Mouse (Mus musculus): ENCODE data around the gene Ugt1a5. TPM values are rescaled to one million over a fixed set of nuclear protein-coding genes. Genes with fewer than 3 reads are reported as not detected.

Ugt1a5 gene
- polyA plus RNA-seq, 1 experiment from 2014 or later, result not detected

- Histone ChIP-seq H3K4me3 (ENCODE audit: low read depth, low read length) (no peak overlapping the region), H3K4me2 (no peak overlapping the region), H3K9ac (ENCODE audit: low read depth, low read length) (no peak overlapping the region), H3K27ac (ENCODE audit: low read depth, low read length) (no peak overlapping the region), H3K36me3 (ENCODE audit: control insufficient read depth, insufficient read depth, low read length) (no peaks in the 10 kb centered on the region), H3K4me1 (replicated peaks; ENCODE audit: control insufficient read depth, insufficient read depth, low read length) (no peaks in the 10 kb centered on the region), H3K27me3 (replicated peaks; ENCODE audit: control insufficient read depth, insufficient read depth, low read length) (no peaks in the 10 kb centered on the region), H3K9me3 (ENCODE audit: control insufficient read depth, low read length) (peaks cover 93% of the 10 kb centered on the region)
- no peak for DNase-seq (ENCODE audit: low spot score)
- WGBS, result 67% methylated on average over 4 of the region's 4 CpGs
- ATAC-seq (replicated peaks; ENCODE audit: low FRiP score), result no peak
Measured at GRCm38 (mm10) chr1:88248658-88249057, 82.8 kb downstream of the Ugt1a5 start.

GRCm38 (mm10) chr1:88249596-88249995, 83.8 kb downstream of the Ugt1a5 start:
- DNase-seq (ENCODE audit: low spot score), result no peak
- ATAC-seq (replicated peaks; ENCODE audit: low FRiP score), result no peak
- no peaks in the 10 kb centered on the region for H3K4me1 ChIP-seq (replicated peaks; ENCODE audit: control insufficient read depth, insufficient read depth, low read length)
- no peak overlapping the region for H3K9ac ChIP-seq (ENCODE audit: low read depth, low read length)
- H3K36me3 ChIP-seq (ENCODE audit: control insufficient read depth, insufficient read depth, low read length), result no peaks in the 10 kb centered on the region
- no peaks in the 10 kb centered on the region for H3K27me3 ChIP-seq (replicated peaks; ENCODE audit: control insufficient read depth, insufficient read depth, low read length)
- H3K9me3 ChIP-seq (ENCODE audit: control insufficient read depth, low read length), result peaks cover 86% of the 10 kb centered on the region
- WGBS, result 77% methylated on average over 7 of the region's 7 CpGs
- H3K4me3 ChIP-seq (ENCODE audit: low read depth, low read length), result no peak overlapping the region
- no peak overlapping the region for H3K4me2 ChIP-seq
- no peak overlapping the region for H3K27ac ChIP-seq (ENCODE audit: low read depth, low read length)

GRCm38 (mm10) chr1:88250023-88250422, 84.2 kb downstream of the Ugt1a5 start:
- Histone ChIP-seq H3K27ac (ENCODE audit: low read depth, low read length) (no peak overlapping the region), H3K9me3 (ENCODE audit: control insufficient read depth, low read length) (peaks cover 86% of the 10 kb centered on the region), H3K9ac (ENCODE audit: low read depth, low read length) (no peak overlapping the region), H3K4me2 (no peak overlapping the region), H3K27me3 (replicated peaks; ENCODE audit: control insufficient read depth, insufficient read depth, low read length) (no peaks in the 10 kb centered on the region), H3K4me1 (replicated peaks; ENCODE audit: control insufficient read depth, insufficient read depth, low read length) (no peaks in the 10 kb centered on the region), H3K4me3 (ENCODE audit: low read depth, low read length) (no peak overlapping the region), H3K36me3 (ENCODE audit: control insufficient read depth, insufficient read depth, low read length) (no peaks in the 10 kb centered on the region)
- ATAC-seq (replicated peaks; ENCODE audit: low FRiP score) (no peak), DNase-seq (ENCODE audit: low spot score) (no peak)
- WGBS, result 77% methylated on average over 5 of the region's 5 CpGs

- no peak overlapping the region for H3K9ac ChIP-seq (ENCODE audit: low read depth, low read length)
- ATAC-seq (replicated peaks; ENCODE audit: low FRiP score) (no peak), DNase-seq (ENCODE audit: low spot score) (no peak)
- no peaks in the 10 kb centered on the region for H3K4me1 ChIP-seq (replicated peaks; ENCODE audit: control insufficient read depth, insufficient read depth, low read length)
- peaks cover 80% of the 10 kb centered on the region for H3K9me3 ChIP-seq (ENCODE audit: control insufficient read depth, low read length)
- no peak overlapping the region for H3K4me3 ChIP-seq (ENCODE audit: low read depth, low read length)
- H3K27me3 ChIP-seq (replicated peaks; ENCODE audit: control insufficient read depth, insufficient read depth, low read length), result no peaks in the 10 kb centered on the region
- 69% methylated on average over 8 of the region's 8 CpGs for WGBS
- no peaks in the 10 kb centered on the region for H3K36me3 ChIP-seq (ENCODE audit: control insufficient read depth, insufficient read depth, low read length)
- H3K4me2 ChIP-seq, result no peak overlapping the region
- no peak overlapping the region for H3K27ac ChIP-seq (ENCODE audit: low read depth, low read length)
Measured at GRCm38 (mm10) chr1:88253106-88253505, 87.3 kb downstream of the Ugt1a5 start.

GRCm38 (mm10) chr1:88253540-88253939, 87.7 kb downstream of the Ugt1a5 start:
- H3K9ac ChIP-seq (ENCODE audit: low read depth, low read length), result no peak overlapping the region
- 69% methylated on average over 6 of the region's 6 CpGs for WGBS
- H3K4me1 ChIP-seq (replicated peaks; ENCODE audit: control insufficient read depth, insufficient read depth, low read length), result no peaks in the 10 kb centered on the region
- ATAC-seq (replicated peaks; ENCODE audit: low FRiP score), result no peak
- H3K4me2 ChIP-seq, result no peak overlapping the region
- H3K27ac ChIP-seq (ENCODE audit: low read depth, low read length), result no peak overlapping the region
- H3K27me3 ChIP-seq (replicated peaks; ENCODE audit: control insufficient read depth, insufficient read depth, low read length), result no peaks in the 10 kb centered on the region
- H3K36me3 ChIP-seq (ENCODE audit: control insufficient read depth, insufficient read depth, low read length), result no peaks in the 10 kb centered on the region
- H3K4me3 ChIP-seq (ENCODE audit: low read depth, low read length), result no peak overlapping the region
- no peak for DNase-seq (ENCODE audit: low spot score)
- peaks cover 76% of the 10 kb centered on the region for H3K9me3 ChIP-seq (ENCODE audit: control insufficient read depth, low read length)

GRCm38 (mm10) chr1:88254793-88255465, 89.1 kb downstream of the Ugt1a5 start:
- Histone ChIP-seq H3K36me3 (ENCODE audit: control insufficient read depth, insufficient read depth, low read length) (no peaks in the 10 kb centered on the region), H3K9me3 (ENCODE audit: control insufficient read depth, low read length) (peaks cover 62% of the 10 kb centered on the region), H3K9ac (ENCODE audit: low read depth, low read length) (no peak overlapping the region), H3K4me1 (replicated peaks; ENCODE audit: control insufficient read depth, insufficient read depth, low read length) (peaks cover 8% of the 10 kb centered on the region), H3K4me3 (ENCODE audit: low read depth, low read length) (no peak overlapping the region), H3K27ac (ENCODE audit: low read depth, low read length) (no peak overlapping the region), H3K4me2 (no peak overlapping the region), H3K27me3 (replicated peaks; ENCODE audit: control insufficient read depth, insufficient read depth, low read length) (no peaks in the 10 kb centered on the region)
- no peak for DNase-seq (ENCODE audit: low spot score)
- ATAC-seq (replicated peaks; ENCODE audit: low FRiP score), result no peak
- 79% methylated on average over 12 of the region's 12 CpGs for WGBS

- Histone ChIP-seq H3K9ac (ENCODE audit: low read depth, low read length) (no peak overlapping the region), H3K27ac (ENCODE audit: low read depth, low read length) (no peak overlapping the region), H3K9me3 (ENCODE audit: control insufficient read depth, low read length) (peaks cover 57% of the 10 kb centered on the region), H3K27me3 (replicated peaks; ENCODE audit: control insufficient read depth, insufficient read depth, low read length) (no peaks in the 10 kb centered on the region), H3K4me1 (replicated peaks; ENCODE audit: control insufficient read depth, insufficient read depth, low read length) (peaks cover 14% of the 10 kb centered on the region), H3K36me3 (ENCODE audit: control insufficient read depth, insufficient read depth, low read length) (peaks cover under 1% of the 10 kb centered on the region; the same call in 1 of the 2 replicates), H3K4me2 (no peak overlapping the region), H3K4me3 (ENCODE audit: low read depth, low read length) (no peak overlapping the region)
- WGBS, result 63% methylated on average over 2 of the region's 2 CpGs
- ATAC-seq (replicated peaks; ENCODE audit: low FRiP score) (no peak), DNase-seq (ENCODE audit: low spot score) (no peak)
Measured at GRCm38 (mm10) chr1:88255466-88255857, 89.7 kb downstream of the Ugt1a5 start.

- ATAC-seq (replicated peaks; ENCODE audit: low FRiP score) (no peak), DNase-seq (ENCODE audit: low spot score) (no peak)
- Histone ChIP-seq H3K4me1 (replicated peaks; ENCODE audit: control insufficient read depth, insufficient read depth, low read length) (peaks cover 21% of the 10 kb centered on the region), H3K9ac (ENCODE audit: low read depth, low read length) (no peak overlapping the region), H3K36me3 (ENCODE audit: control insufficient read depth, insufficient read depth, low read length) (peaks cover 6% of the 10 kb centered on the region), H3K4me2 (no peak overlapping the region), H3K27ac (ENCODE audit: low read depth, low read length) (no peak overlapping the region), H3K4me3 (ENCODE audit: low read depth, low read length) (no peak overlapping the region), H3K27me3 (replicated peaks; ENCODE audit: control insufficient read depth, insufficient read depth, low read length) (no peaks in the 10 kb centered on the region), H3K9me3 (ENCODE audit: control insufficient read depth, low read length) (peaks cover 56% of the 10 kb centered on the region)
- 75% methylated on average over 13 of the region's 13 CpGs for WGBS
Measured at GRCm38 (mm10) chr1:88255989-88256754, 90.4 kb downstream of the Ugt1a5 start.
